Mouse (Mus musculus): ENCODE data around the gene Foxb1. TPM values are rescaled to one million over a fixed set of nuclear protein-coding genes. Genes with fewer than 3 reads are reported as not detected.
A peak's percentile ranks its signal among the peaks of the same experiment; 100 is the strongest.

The Foxb1 gene
- polyA plus RNA-seq, 1 experiment from 2014 or later: not detected

DNA sequence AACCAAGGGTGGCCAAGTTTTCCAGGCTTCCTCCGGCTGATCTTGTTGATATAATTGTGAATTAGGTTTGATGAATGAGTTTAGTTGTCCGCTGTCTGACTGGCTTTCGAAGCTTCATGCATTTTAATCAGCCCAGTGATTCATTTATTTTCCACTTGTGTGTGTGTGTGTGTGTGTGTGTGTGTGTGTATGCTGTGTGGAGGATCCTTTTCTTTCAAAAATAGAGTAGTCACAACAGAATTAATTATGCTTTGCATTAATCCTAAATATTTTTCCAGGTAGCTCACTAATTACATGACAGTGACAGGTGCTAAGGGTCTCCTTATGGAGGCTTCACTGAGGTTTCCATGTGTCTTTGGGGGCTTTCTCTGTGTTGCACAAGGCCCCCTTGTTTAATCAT, 4.3 kb downstream of the Foxb1 start:
- no peak for TF ChIP-seq CTCF (IDR thresholded peaks at IDR 0.05; ENCODE audit: low read depth)

DNA sequence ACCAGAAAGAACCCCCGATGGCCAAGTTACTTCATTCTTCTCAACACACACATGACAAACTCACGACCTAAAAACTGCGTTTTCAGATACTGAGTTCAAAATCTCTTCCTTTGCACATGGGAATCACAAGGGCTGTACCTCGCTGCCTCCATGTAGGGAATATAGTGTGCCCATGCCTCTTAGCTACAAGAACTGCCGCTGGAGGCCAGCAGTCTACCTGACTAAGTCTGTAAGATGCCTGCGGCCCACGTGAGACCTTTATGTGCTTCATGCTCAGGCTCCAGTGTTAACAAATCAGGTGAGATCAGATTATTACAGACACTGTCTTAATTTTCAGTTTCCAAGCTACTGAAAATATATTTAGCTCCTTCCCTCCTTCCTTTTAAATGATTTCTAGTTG, 4.7 kb downstream of the Foxb1 start:
- H3K4me3 ChIP-seq (ENCODE audit: low read depth, low read length): no peak overlapping the region
- DNase-seq: no peak
- no peak for ATAC-seq (ENCODE audit: insufficient read depth)

More for the DNA sequence above, 4.3 kb downstream of the Foxb1 start:
- H3K4me3 ChIP-seq (ENCODE audit: low read depth, low read length): no peak overlapping the region
- no peak overlapping the region for H3K27ac ChIP-seq (ENCODE audit: low read depth)
- H3K9me3 ChIP-seq (ENCODE audit: low read depth, low read length): no peaks in the 10 kb centered on the region
- no peak overlapping the region for H3K9ac ChIP-seq
- H3K4me2 ChIP-seq: no peak overlapping the region
- WGBS: 9% methylated on average over 3 of the region's 3 CpGs
- peaks cover 84% of the 10 kb centered on the region for H3K27me3 ChIP-seq (ENCODE audit: insufficient read depth, low read length)
- no peaks in the 10 kb centered on the region for H3K36me3 ChIP-seq (ENCODE audit: insufficient read depth)
- ATAC-seq (ENCODE audit: insufficient read depth) (no peak), DNase-seq (no peak)
- H3K4me1 ChIP-seq (ENCODE audit: insufficient read depth): no peaks in the 10 kb centered on the region; the same call in 1 of the 2 replicates

DNA sequence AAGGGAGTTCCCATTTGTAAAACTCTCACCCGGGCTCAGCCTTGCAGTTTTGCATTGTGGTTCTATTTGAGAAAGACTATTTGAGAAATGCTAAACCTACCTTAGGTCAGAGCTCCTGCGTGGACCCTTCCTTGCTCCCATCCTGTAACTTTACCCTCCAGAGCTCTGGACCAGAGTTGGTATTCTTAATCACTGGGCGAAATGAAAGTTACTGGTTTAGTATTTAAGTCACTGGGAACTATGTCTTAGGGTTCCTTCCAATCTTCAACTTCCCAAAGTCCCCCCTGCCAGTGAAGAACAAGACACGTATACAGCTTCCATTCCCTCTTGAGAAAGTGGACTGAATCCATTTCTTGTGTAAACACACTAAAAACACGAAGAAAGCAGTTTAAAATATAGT, 5.6 kb downstream of the Foxb1 start:
- WGBS: 12% methylated on average over 5 of the region's 5 CpGs
- H3K36me3 ChIP-seq (ENCODE audit: insufficient read depth): no peaks in the 10 kb centered on the region
- no peaks in the 10 kb centered on the region for H3K9me3 ChIP-seq (ENCODE audit: low read depth, low read length)
- no peak overlapping the region for H3K9ac ChIP-seq
- no peak overlapping the region for H3K27ac ChIP-seq (ENCODE audit: low read depth)
- peaks cover 71% of the 10 kb centered on the region for H3K27me3 ChIP-seq (ENCODE audit: insufficient read depth, low read length)
- no peaks in the 10 kb centered on the region; the same call in 1 of the 2 replicates for H3K4me1 ChIP-seq (ENCODE audit: insufficient read depth)
- TF ChIP-seq CTCF (IDR thresholded peaks at IDR 0.05; ENCODE audit: low read depth): no peak
- no peak overlapping the region for H3K4me3 ChIP-seq (ENCODE audit: low read depth, low read length)
- H3K4me2 ChIP-seq: no peak overlapping the region
- DNase-seq (no peak), ATAC-seq (ENCODE audit: insufficient read depth) (no peak)

More for the DNA sequence above, 4.7 kb downstream of the Foxb1 start:
- Histone ChIP-seq H3K27ac (ENCODE audit: low read depth) (no peak overlapping the region), H3K27me3 (ENCODE audit: insufficient read depth, low read length) (peaks cover 80% of the 10 kb centered on the region), H3K4me2 (no peak overlapping the region), H3K36me3 (ENCODE audit: insufficient read depth) (no peaks in the 10 kb centered on the region), H3K9ac (no peak overlapping the region), H3K9me3 (ENCODE audit: low read depth, low read length) (no peaks in the 10 kb centered on the region), H3K4me1 (ENCODE audit: insufficient read depth) (no peaks in the 10 kb centered on the region; the same call in 1 of the 2 replicates)
- 22% methylated on average over 7 of the region's 7 CpGs for WGBS
- TF ChIP-seq CTCF (IDR thresholded peaks at IDR 0.05; ENCODE audit: low read depth): no peak

DNA sequence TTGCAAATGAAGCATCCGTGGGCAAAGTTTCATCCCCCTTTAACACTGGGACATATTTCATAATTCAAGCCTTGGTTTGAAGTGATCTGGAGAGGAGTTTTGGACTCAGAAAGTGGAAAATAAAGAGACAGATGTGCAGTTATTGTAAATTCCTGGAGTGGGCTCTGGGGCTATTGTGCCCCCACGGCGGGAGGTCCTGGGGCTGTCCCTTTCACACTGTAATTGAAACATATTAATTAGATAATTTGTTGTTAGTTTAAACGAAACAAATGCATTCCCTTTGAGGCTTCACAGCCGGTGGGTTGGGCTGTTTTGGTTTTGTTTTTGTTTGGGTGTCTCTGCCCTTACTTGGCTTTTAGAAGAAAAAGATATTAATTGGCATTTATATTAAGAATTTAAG, 6.0 kb downstream of the Foxb1 start:
- no peaks in the 10 kb centered on the region for H3K36me3 ChIP-seq (ENCODE audit: insufficient read depth)
- peaks cover 67% of the 10 kb centered on the region for H3K27me3 ChIP-seq (ENCODE audit: insufficient read depth, low read length)
- no peak for ATAC-seq (ENCODE audit: insufficient read depth)
- no peak overlapping the region for H3K27ac ChIP-seq (ENCODE audit: low read depth)
- no peaks in the 10 kb centered on the region; the same call in 1 of the 2 replicates for H3K4me1 ChIP-seq (ENCODE audit: insufficient read depth)
- WGBS: 16% methylated on average over 5 of the region's 5 CpGs
- no peak overlapping the region for H3K4me3 ChIP-seq (ENCODE audit: low read depth, low read length)
- no peaks in the 10 kb centered on the region for H3K9me3 ChIP-seq (ENCODE audit: low read depth, low read length)
- H3K9ac ChIP-seq: no peak overlapping the region
- no peak for DNase-seq
- no peak for TF ChIP-seq CTCF (IDR thresholded peaks at IDR 0.05; ENCODE audit: low read depth)
- H3K4me2 ChIP-seq: no peak overlapping the region

DNA sequence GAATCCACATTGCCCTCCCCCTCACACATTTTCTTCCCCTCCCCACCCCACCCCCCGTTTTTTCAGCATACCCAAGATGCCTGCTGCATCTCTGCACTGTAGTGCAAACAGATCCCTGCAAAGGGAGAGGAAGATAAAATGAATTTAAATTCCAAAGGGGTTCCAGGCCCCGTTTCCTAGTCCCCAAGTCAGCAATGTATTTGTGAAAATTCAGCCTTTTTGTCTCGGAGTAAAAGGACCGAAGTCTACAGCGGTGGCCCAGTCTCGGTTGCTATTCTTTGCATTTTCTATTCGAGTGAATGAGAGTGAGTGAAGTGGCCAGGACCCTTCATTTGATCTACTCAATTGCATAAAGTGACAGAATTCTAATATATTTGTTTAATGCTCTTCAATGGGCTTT, 6.4 kb downstream of the Foxb1 start:
- no peaks in the 10 kb centered on the region for H3K36me3 ChIP-seq (ENCODE audit: insufficient read depth)
- H3K4me1 ChIP-seq (ENCODE audit: insufficient read depth): no peaks in the 10 kb centered on the region
- no peak overlapping the region for H3K9ac ChIP-seq
- no peak overlapping the region for H3K4me2 ChIP-seq
- no peak for ATAC-seq (ENCODE audit: insufficient read depth)
- H3K27ac ChIP-seq (ENCODE audit: low read depth): no peak overlapping the region
- 13% methylated on average over 7 of the region's 7 CpGs for WGBS
- no peaks in the 10 kb centered on the region for H3K9me3 ChIP-seq (ENCODE audit: low read depth, low read length)
- no peak for TF ChIP-seq CTCF (IDR thresholded peaks at IDR 0.05; ENCODE audit: low read depth)
- DNase-seq: no peak
- no peak overlapping the region for H3K4me3 ChIP-seq (ENCODE audit: low read depth, low read length)
- peaks cover 63% of the 10 kb centered on the region for H3K27me3 ChIP-seq (ENCODE audit: insufficient read depth, low read length)

DNA sequence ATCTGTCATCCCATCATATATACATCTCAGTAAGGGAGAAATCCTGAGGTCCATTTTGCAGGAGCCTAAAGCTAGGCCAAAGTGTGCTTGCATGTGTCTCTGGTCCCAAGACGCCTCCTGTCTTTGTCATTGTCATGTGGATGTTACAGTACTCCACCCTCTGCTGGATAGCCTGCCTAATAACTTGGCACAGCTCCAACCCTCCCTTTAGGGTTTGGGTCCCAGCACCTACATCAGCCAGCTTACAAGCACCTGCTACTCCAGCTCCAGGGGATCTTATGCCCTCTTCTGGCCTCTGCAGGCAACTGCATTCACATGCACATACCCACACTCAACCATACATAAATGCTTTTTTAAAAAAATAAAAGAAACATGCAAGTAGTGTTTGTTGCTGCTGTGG, 12.8 kb downstream of the Foxb1 start:
- H3K27ac ChIP-seq (ENCODE audit: low read depth): no peak overlapping the region
- H3K36me3 ChIP-seq (ENCODE audit: insufficient read depth): no peaks in the 10 kb centered on the region
- H3K4me1 ChIP-seq (ENCODE audit: insufficient read depth): no peaks in the 10 kb centered on the region
- H3K4me2 ChIP-seq: no peak overlapping the region
- H3K9ac ChIP-seq: no peak overlapping the region
- 0 out of 2 replicates have a peak, but pooled peaks have one; percentile 13 for TF ChIP-seq CTCF (IDR thresholded peaks at IDR 0.05; ENCODE audit: low read depth)
- DNase-seq (no peak), ATAC-seq (ENCODE audit: insufficient read depth) (no peak)
- WGBS: 85% methylated on average over 1 of the region's 1 CpGs
- H3K9me3 ChIP-seq (ENCODE audit: low read depth, low read length): no peaks in the 10 kb centered on the region
- peaks cover 1% of the 10 kb centered on the region; the same call in 1 of the 2 replicates for H3K27me3 ChIP-seq (ENCODE audit: insufficient read depth, low read length)
- no peak overlapping the region for H3K4me3 ChIP-seq (ENCODE audit: low read depth, low read length)

DNA sequence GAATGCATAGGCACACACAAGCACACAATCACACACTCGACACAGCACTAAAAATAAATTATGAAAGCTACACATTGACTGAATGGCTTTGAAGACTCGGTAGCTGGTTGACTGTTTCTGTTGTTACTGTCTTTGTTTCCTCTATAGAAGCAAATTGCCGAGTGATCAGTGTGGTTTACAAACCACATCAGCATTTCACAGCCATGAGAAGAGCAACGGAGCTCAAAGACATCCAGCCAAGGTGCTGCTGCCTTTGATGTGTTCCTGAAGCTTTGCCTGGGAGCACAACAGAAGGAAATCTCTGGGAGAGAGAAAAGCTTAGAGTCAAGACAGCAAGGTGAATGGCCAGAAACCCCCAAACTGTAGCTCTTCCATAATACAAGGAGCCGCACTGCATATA, 32.0 kb downstream of the Foxb1 start:
- no peaks in the 10 kb centered on the region for H3K27me3 ChIP-seq (ENCODE audit: insufficient read depth, low read length)
- no peak overlapping the region for H3K4me2 ChIP-seq
- H3K36me3 ChIP-seq (ENCODE audit: insufficient read depth): no peaks in the 10 kb centered on the region
- no peaks in the 10 kb centered on the region for H3K4me1 ChIP-seq (ENCODE audit: insufficient read depth)
- DNase-seq (no peak), ATAC-seq (ENCODE audit: insufficient read depth) (no peak)
- TF ChIP-seq CTCF (IDR thresholded peaks at IDR 0.05; ENCODE audit: low read depth): no peak
- no peak overlapping the region for H3K4me3 ChIP-seq (ENCODE audit: low read depth, low read length)
- WGBS: 52% methylated on average over 5 of the region's 5 CpGs
- no peak overlapping the region for H3K9ac ChIP-seq
- no peak overlapping the region for H3K27ac ChIP-seq (ENCODE audit: low read depth)
- H3K9me3 ChIP-seq (ENCODE audit: low read depth, low read length): no peaks in the 10 kb centered on the region

DNA sequence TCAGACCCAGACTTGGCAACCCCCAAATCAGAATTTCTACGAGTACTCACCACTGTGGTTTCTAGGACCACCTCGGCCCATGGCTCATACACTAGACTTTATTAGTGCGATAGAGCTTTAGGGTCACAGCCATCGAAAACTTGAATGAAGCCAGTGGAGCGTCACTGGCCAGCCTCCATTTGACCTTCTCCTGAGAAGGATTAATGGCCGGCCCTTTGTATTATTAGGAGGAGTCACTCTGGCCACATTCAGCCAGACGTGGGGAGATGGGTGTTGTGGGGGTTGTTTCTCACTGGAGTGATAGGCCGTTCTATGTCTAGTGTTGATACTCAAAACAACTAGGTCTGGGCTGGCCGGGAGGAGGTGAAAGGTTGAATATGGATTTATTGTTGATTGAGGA, 42.3 kb downstream of the Foxb1 start:
- Histone ChIP-seq H3K9ac (no peak overlapping the region), H3K27ac (ENCODE audit: low read depth) (no peak overlapping the region), H3K9me3 (ENCODE audit: low read depth, low read length) (no peaks in the 10 kb centered on the region), H3K4me3 (ENCODE audit: low read depth, low read length) (no peak overlapping the region), H3K4me2 (no peak overlapping the region), H3K27me3 (ENCODE audit: insufficient read depth, low read length) (no peaks in the 10 kb centered on the region), H3K36me3 (ENCODE audit: insufficient read depth) (no peaks in the 10 kb centered on the region), H3K4me1 (ENCODE audit: insufficient read depth) (peaks cover 15% of the 10 kb centered on the region; the same call in 1 of the 2 replicates)
- TF ChIP-seq CTCF (IDR thresholded peaks at IDR 0.05; ENCODE audit: low read depth): no peak
- ATAC-seq (ENCODE audit: insufficient read depth) (no peak), DNase-seq (no peak)
- 78% methylated on average over 9 of the region's 9 CpGs for WGBS

Measured in lung, embryonic 14.5 days (tissue).